Mouse (Mus musculus): ENCODE measurements around the gene Gpr1. TPM values are rescaled to one million over a fixed set of nuclear protein-coding genes. Genes with fewer than 3 reads are reported as not detected.
"Not testable (repeated sequence)": the region's sequence is repeated elsewhere in the genome, so short reads cannot be mapped to it uniquely, and the experiment has no call there.

The Gpr1 gene
- polyA plus RNA-seq, 1 experiment from 2014 or later, result 0.33 TPM

DNA sequence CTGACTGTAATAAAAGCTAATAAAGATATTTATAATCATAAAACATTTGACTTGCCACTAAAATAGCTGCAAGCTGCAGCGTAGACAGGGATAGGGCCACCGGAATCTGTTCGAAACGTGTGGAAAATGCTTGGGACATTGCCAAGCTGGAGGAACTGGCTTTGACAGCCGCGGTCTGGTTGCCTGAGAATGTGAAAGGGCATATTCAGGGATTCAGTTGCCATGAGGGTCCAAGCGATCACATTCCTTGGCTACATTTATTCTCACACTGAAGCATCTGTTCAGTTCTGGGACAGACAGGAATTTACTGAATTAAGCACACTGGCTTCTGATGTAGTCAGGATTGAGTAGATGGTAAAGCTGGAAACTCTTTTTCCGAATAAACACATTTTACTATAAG, 23.5 kb downstream of the Gpr1 start:
- H3K4me1 ChIP-seq, result no peaks in the 10 kb centered on the region; the same call in 1 of the 2 replicates
- no peak overlapping the region for H3K27ac ChIP-seq (replicated peaks)
- WGBS, result 52% methylated on average over 8 of the region's 8 CpGs
- H3K4me3 ChIP-seq, result no peak overlapping the region
- H3K4me2 ChIP-seq (replicated peaks), result no peak overlapping the region
- H3K9me3 ChIP-seq, result no peaks in the 10 kb centered on the region
- H3K9ac ChIP-seq (replicated peaks), result no peak overlapping the region
- no peaks in the 10 kb centered on the region for H3K27me3 ChIP-seq
- H3K36me3 ChIP-seq, result no peaks in the 10 kb centered on the region
- ATAC-seq (replicated peaks), result no peak; the same call in 1 of the 2 replicates

DNA sequence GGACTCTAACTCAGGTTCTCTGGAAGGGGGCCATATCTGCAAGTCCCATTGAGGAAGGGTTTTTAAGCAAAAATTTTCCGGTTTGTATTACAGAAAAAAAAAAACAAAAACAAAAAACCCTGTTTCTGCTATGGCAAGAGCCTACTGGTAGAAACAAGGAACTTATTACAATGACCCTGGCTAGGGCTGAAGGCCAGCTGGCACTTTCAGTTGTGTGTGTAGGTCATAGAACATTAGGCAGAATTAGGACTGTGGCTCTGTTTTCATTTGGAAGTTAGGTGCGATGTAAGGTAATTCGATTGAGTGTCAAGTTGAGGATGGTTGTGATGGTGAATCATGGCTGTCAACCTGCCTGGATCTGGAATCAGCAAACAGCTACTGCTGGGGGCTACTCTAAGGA, 25.8 kb downstream of the Gpr1 start:
- no peak overlapping the region for H3K4me3 ChIP-seq
- H3K9ac ChIP-seq (replicated peaks), result no peak overlapping the region
- no peak overlapping the region for H3K4me2 ChIP-seq (replicated peaks)
- no peaks in the 10 kb centered on the region for H3K36me3 ChIP-seq
- no peak overlapping the region for H3K27ac ChIP-seq (replicated peaks)
- no peaks in the 10 kb centered on the region for H3K9me3 ChIP-seq
- no peak for ATAC-seq (replicated peaks)
- WGBS, result 91% methylated on average over 3 of the region's 3 CpGs
- H3K27me3 ChIP-seq, result no peaks in the 10 kb centered on the region
- H3K4me1 ChIP-seq, result no peaks in the 10 kb centered on the region; the same call in 1 of the 2 replicates

DNA sequence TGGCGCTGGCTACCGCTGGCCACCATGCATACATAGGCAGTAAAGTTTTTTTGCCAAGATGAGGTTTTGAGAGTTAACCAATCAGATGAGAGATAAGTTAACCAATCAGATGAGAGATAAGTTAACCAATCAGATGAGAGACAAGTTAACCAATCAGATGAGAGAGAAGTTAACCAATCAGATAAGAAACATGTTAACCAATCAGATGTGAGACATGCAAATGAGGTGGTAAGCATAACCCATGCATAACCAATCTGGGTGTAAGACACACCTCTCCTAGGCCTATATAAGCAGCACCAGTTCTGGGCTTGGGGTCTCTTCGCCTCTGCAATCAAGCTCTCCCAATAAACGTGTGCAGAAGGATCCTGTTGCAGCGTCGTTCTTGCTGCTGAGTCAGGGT, 28.9 kb downstream of the Gpr1 start:
- H3K4me3 ChIP-seq; H3K9ac ChIP-seq (replicated peaks); H3K36me3 ChIP-seq; H3K9me3 ChIP-seq; ATAC-seq (replicated peaks); H3K27ac ChIP-seq (replicated peaks); H3K4me1 ChIP-seq; H3K27me3 ChIP-seq; H3K4me2 ChIP-seq (replicated peaks): not testable (repeated sequence)
- 98% methylated on average over 6 of the region's 6 CpGs for WGBS

DNA sequence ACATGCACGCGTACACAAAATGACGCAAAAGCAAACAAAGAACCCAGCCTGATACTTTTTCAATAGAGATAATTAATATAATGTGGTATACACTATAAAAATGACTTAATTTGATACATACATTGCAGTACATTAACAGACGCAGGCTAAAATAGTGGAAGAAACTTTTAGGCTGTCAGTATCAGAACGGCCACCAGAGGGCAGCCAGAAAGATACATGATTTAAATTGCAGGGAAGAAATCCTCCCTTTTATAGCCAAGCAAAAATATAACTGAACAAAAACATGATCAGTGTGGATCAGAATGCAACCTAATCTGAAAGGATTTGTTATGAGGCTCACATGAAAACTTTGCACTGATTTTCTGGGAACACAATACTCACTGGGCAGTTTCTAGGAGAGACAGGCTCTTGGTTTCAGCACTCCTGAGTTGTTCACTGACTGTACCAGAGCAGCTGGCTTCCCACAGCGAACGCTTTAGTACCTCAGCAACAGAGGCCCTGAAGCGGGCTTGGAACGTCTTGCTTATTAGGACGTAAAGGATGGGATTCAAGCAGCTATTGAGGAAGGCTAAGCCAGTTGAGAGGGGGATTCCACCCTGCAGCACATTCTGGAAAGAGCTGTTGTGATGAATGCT, 31.6 kb downstream of the Gpr1 start:
- ATAC-seq (replicated peaks), result no peak

DNA sequence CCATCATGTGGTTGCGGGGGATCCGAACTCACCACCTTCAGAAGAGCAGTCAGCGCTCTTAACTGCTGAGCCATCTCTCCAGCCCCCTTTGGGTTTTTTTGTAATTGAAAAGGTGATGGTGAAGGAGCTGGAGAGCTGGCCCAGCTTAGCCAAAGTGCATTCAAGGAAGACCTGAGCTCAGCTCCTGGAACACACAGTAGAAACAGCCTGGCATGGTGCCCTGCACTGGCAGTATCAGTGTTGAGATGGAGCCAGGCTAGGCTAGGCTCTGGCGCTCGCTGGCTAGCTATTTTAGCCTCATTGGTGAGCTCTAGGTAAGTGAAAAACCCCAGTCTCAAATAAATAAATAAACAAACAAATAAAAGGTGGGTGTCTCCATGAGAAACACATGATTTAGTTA, 32.1 kb downstream of the Gpr1 start:
- Histone ChIP-seq H3K27ac (replicated peaks) (no peak overlapping the region), H3K9me3 (no peaks in the 10 kb centered on the region), H3K9ac (replicated peaks) (no peak overlapping the region), H3K4me1 (peaks cover 19% of the 10 kb centered on the region), H3K4me2 (replicated peaks) (no peak overlapping the region), H3K36me3 (peaks cover 20% of the 10 kb centered on the region), H3K27me3 (no peaks in the 10 kb centered on the region), H3K4me3 (no peak overlapping the region)
- WGBS, result 79% methylated on average over 5 of the region's 5 CpGs
- peak; percentile 41; the same call in 1 of the 2 replicates for ATAC-seq (replicated peaks)

More for the DNA sequence above, 31.6 kb downstream of the Gpr1 start:
- Histone ChIP-seq H3K4me2 (replicated peaks) (no peak overlapping the region), H3K36me3 (peaks cover 20% of the 10 kb centered on the region), H3K4me3 (no peak overlapping the region), H3K27me3 (no peaks in the 10 kb centered on the region), H3K9me3 (no peaks in the 10 kb centered on the region), H3K9ac (replicated peaks) (no peak overlapping the region), H3K4me1 (peaks cover 15% of the 10 kb centered on the region), H3K27ac (replicated peaks) (peak overlapping the region; percentile 36; the same call in 1 of the 2 replicates)
- 58% methylated on average over 10 of the region's 10 CpGs for WGBS

DNA sequence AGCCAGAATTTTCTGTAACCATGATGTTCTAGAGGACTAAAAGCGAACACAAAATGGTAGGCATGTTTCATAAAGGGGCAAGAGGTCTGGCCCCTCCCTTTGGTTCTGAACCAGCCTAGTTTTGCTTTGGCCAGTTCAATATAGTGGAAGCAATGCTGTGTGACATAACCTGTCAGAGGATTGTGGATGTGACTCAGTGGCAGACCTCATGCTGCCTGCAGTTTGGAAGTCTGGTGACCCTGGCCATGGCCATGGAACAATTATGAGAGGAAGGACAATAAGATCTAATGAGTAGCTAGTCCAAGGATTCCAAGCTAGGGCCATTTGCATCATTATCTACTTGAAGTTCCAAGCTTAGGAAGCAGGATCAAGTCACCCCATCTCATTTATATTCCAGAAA, 32.9 kb downstream of the Gpr1 start:
- no peaks in the 10 kb centered on the region for H3K9me3 ChIP-seq
- H3K36me3 ChIP-seq, result peaks cover 20% of the 10 kb centered on the region
- WGBS, result 95% methylated on average over 1 of the region's 1 CpGs
- peak; percentile 17; the same call in 1 of the 2 replicates for ATAC-seq (replicated peaks)
- H3K4me1 ChIP-seq, result peaks cover 19% of the 10 kb centered on the region
- no peaks in the 10 kb centered on the region for H3K27me3 ChIP-seq
- H3K27ac ChIP-seq (replicated peaks), result peak overlapping the region; percentile 51
- no peak overlapping the region for H3K4me3 ChIP-seq
- no peak overlapping the region for H3K9ac ChIP-seq (replicated peaks)
- no peak overlapping the region for H3K4me2 ChIP-seq (replicated peaks)

DNA sequence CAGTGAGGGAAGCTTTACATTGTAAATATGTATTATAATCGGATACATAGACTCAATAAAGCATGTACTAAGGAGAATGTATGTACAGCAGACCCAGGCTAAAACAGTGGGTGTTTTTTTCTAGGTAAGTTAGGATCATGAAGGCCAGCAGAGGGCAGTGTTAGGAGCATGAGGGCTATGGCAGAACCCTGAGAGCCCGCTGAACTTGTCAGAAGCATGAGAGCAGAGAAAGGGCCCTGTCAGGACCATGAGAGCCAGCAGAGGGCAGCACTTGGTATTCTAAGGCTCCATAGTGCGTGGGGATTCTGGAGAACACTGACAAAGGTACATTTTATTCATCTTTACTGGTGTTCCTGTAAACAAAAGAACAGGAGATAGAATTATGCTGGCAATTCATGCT, 33.3 kb downstream of the Gpr1 start:
- peaks cover 20% of the 10 kb centered on the region for H3K36me3 ChIP-seq
- H3K27me3 ChIP-seq, result no peaks in the 10 kb centered on the region
- H3K4me2 ChIP-seq (replicated peaks), result no peak overlapping the region
- peak; percentile 86 for ATAC-seq (replicated peaks)
- peaks cover 19% of the 10 kb centered on the region for H3K4me1 ChIP-seq
- H3K9me3 ChIP-seq, result no peaks in the 10 kb centered on the region
- no peak overlapping the region for H3K9ac ChIP-seq (replicated peaks)
- H3K4me3 ChIP-seq, result no peak overlapping the region
- H3K27ac ChIP-seq (replicated peaks), result peak overlapping the region; percentile 51
- WGBS, result 2% methylated on average over 3 of the region's 3 CpGs

DNA sequence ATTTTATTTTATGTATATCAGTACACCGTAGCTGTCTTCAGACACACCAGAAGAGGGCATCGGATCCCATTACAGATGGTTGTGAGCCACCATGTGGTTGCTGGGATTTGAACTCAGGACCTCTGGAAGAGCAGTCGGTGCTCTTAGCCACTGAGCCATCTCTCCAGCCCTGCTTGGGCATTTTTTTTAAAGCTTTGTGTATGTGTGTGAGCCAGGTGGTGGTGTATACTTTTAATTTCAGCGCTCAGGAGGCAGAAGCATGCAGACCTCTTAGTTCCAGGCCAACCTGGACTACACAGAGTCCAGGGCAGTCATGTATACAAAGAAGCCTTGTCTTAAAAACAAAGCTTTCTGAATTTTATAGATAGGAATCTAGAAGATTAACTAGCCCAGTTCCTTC, 33.8 kb downstream of the Gpr1 start:
- H3K9me3 ChIP-seq; ATAC-seq (replicated peaks); H3K4me3 ChIP-seq; H3K9ac ChIP-seq (replicated peaks); H3K4me2 ChIP-seq (replicated peaks); H3K27me3 ChIP-seq: not testable (repeated sequence)
- Histone ChIP-seq H3K27ac (replicated peaks) (peak overlapping the region; percentile 51; the same call in 1 of the 2 replicates), H3K4me1 (peaks cover 24% of the 10 kb centered on the region), H3K36me3 (peaks cover 20% of the 10 kb centered on the region)
- 73% methylated on average over 4 of the region's 4 CpGs for WGBS

DNA sequence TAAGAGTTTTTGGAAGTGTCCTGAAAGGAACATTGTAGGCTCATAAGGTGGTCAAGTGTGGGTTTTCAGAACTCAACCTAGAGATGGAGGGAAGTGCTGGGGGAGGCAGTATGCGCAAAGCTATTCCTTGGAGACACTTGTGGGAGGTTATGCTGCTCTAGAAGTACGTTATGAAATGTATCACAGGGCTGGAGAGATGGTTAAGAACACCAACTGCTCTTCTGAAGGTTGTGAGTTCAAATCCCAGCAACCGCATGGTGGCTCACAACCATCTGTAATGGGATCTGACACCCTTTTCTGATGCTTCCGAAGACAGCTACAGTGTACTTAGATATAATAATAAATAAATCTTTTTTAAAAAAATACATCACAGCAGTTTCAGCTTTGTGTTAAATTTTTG, 34.2 kb downstream of the Gpr1 start:
- WGBS, result 94% methylated on average over 4 of the region's 4 CpGs
- H3K4me1 ChIP-seq, result peaks cover 28% of the 10 kb centered on the region
- no peaks in the 10 kb centered on the region for H3K9me3 ChIP-seq
- no peak overlapping the region for H3K4me3 ChIP-seq
- no peak overlapping the region for H3K4me2 ChIP-seq (replicated peaks)
- no peaks in the 10 kb centered on the region for H3K27me3 ChIP-seq
- H3K36me3 ChIP-seq, result peaks cover 20% of the 10 kb centered on the region
- ATAC-seq (replicated peaks), result no peak
- H3K27ac ChIP-seq (replicated peaks), result no peak overlapping the region
- no peak overlapping the region for H3K9ac ChIP-seq (replicated peaks)

DNA sequence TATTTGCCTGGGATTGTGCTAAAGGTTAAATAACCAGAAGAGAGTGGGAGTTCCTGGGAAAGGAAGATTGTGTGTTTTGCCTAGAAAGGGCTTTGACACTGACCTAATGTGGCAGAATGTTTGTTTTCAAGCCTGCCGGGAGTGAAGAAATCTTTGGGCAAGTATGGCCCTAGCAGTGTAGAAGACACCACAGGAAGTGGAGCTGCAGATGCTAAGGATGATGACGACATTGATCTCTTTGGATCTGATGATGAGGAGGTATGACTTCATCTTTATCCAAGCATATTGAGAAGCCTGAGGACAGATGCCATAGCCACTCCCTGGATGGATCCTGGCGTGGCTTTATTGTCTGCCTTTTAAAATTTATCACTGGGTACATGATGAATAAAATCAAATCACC, 36.0 kb downstream of the Gpr1 start:
- ATAC-seq (replicated peaks), result no peak
- H3K27me3 ChIP-seq, result no peaks in the 10 kb centered on the region
- 88% methylated on average over 3 of the region's 3 CpGs for WGBS
- H3K36me3 ChIP-seq, result peaks cover 20% of the 10 kb centered on the region
- H3K4me3 ChIP-seq, result peak overlapping the region; percentile 90
- peaks cover 35% of the 10 kb centered on the region for H3K4me1 ChIP-seq
- H3K4me2 ChIP-seq (replicated peaks), result peak overlapping the region; percentile 68; the same call in 1 of the 2 replicates
- H3K27ac ChIP-seq (replicated peaks), result no peak overlapping the region
- H3K9me3 ChIP-seq, result no peaks in the 10 kb centered on the region
- peak overlapping the region; percentile 94; the same call in 1 of the 2 replicates for H3K9ac ChIP-seq (replicated peaks)

DNA sequence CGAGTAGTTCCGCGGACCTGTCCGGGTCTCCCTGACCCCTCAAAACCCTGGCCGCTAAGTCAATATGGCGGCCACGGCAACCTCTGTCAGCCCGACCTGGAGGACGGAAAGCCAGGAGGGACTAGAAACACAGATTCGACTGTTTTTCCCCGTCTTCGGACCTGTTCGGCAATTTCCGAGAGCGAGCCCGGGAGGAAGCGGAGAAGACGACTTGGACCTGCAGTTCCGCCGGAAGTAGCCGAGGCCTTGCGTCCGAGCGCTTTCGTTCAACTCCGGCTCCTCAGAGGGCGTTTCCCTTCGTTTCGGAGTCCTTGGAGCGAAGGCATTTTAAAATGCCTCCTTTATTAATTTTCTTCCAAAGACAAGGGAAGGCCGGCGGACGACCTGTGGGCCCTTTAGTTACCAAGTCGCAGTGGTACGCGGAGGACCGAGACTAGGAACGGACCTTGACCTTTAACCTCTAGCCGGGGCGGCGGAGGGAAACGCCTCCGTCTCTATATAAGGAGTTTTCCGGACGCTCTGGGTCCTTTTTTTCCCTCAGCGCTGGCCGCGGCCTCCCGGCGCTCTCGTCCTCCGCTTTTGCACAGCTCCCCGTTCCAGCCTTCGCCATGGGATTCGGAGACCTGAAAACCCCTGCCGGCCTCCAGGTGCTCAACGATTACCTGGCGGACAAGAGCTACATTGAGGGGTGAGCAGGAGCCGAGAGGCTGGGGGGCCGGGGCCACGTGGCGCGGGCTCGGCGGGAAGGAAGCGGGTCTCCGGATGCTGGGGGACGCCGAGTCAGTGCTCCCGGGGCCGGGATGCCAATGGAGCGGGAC, 37.5 kb downstream of the Gpr1 start, which contains the start of the genes Eef1b2 and Ndufs1:
TSS of gene Eef1b2 (plus strand) at position 222 of the 818 bp plus-strand sequence.
TSS of gene Ndufs1 (minus strand) at position 230 of the 818 bp plus-strand sequence.
- Histone ChIP-seq H3K4me3 (peak within 1 kb of the TSS; percentile 90), H3K4me2 (replicated peaks) (peak within 1 kb of the TSS; percentile 68), H3K9me3 (no peaks in the 10 kb centered on the region), H3K36me3 (peaks cover 23% of the 10 kb centered on the region), H3K27ac (replicated peaks) (peak within 1 kb of the TSS; percentile 90), H3K4me1 (peaks cover 30% of the 10 kb centered on the region), H3K9ac (replicated peaks) (peak within 1 kb of the TSS; percentile 94), H3K27me3 (no peaks in the 10 kb centered on the region)
- peak; percentile 89 for ATAC-seq (replicated peaks)
- under 1% methylated on average over 72 of the region's 72 CpGs for WGBS

DNA sequence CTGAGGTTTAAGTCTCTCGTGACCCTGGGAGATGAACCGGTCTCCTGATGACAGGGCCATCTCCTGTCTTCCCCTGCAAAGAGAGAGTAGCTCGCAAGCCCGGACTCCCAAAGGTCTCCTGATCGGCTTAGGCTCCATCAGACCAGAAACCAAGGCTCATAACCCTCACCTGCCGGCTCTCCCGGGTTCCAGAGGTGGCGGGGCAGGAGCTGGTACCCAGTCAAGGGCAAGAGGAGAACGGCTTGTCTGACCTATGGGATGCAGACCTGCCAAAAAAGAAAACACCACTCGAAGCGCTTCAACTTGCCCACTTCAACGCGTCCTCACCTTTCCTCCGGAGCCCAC, 38.1 kb downstream of the Gpr1 start:
- peak; percentile 59 for ATAC-seq (replicated peaks)
- no peaks in the 10 kb centered on the region for H3K27me3 ChIP-seq
- peak overlapping the region; percentile 90 for H3K4me3 ChIP-seq
- under 1% methylated on average over 14 of the region's 14 CpGs for whole genome bisulfite sequencing
- H3K4me1 ChIP-seq, result peaks cover 27% of the 10 kb centered on the region
- H3K9ac ChIP-seq (replicated peaks), result peak overlapping the region; percentile 94
- H3K36me3 ChIP-seq, result peaks cover 28% of the 10 kb centered on the region
- H3K27ac ChIP-seq (replicated peaks), result peak overlapping the region; percentile 90
- H3K4me2 ChIP-seq (replicated peaks), result peak overlapping the region; percentile 53
- no peaks in the 10 kb centered on the region for H3K9me3 ChIP-seq
